Mouse (Mus musculus): ENCODE data around the gene Rsu1. TPM values are rescaled to one million over a fixed set of nuclear protein-coding genes. Genes with fewer than 3 reads are reported as not detected.
A peak's percentile ranks its signal among the peaks of the same experiment; 100 is the strongest.

Gene Rsu1
- polyA plus RNA-seq, 1 experiment = 61.1 TPM

DNA sequence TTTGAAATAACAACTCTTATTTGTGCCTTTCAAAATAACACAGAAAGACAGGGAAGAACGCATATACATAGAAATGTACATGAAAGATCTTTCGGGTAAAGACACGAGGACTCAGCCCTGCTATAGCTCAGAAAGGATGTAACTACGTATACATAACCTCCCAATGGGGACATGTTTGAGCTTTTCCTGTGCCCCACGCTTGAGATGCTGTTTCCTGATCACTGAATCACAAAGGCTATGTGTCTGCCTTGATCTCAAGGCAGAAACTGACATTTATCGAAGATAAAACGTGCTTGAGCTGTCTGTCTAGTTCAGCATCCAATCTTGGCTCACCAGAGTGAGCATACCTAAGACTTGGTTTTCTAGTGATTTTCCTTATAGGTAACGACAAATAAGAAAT lies 138.8 kb downstream of the Rsu1 start:
- no peaks in the 10 kb centered on the region for H3K27me3 ChIP-seq (replicated peaks; ENCODE audit: control insufficient read depth, insufficient read depth, low read length)
- H3K36me3 ChIP-seq (ENCODE audit: control insufficient read depth, insufficient read depth, low read length) = no peaks in the 10 kb centered on the region
- no peaks in the 10 kb centered on the region for H3K4me1 ChIP-seq (ENCODE audit: control insufficient read depth, insufficient read depth, low read length)
- H3K4me3 ChIP-seq (ENCODE audit: insufficient read depth, low read depth, low read length) = no peak overlapping the region
- 85% methylated on average over 8 of the region's 8 CpGs for WGBS
- TF ChIP-seq CTCF (conservative IDR thresholded peaks at IDR 0.05; ENCODE audit: insufficient read depth, insufficient read length, low read depth, low read length) (no peak), POLR2A (IDR thresholded peaks at IDR 0.05; ENCODE audit: low read depth, low read length) (no peak)
- no peak for DNase-seq
- no peak overlapping the region for H3K27ac ChIP-seq (ENCODE audit: insufficient read depth, low read depth, low read length)

GRCm38 (mm10) chr2:13129859-13130258 lies 141.4 kb downstream of the Rsu1 start:
- no peak for DNase-seq
- no peak overlapping the region for H3K4me3 ChIP-seq (ENCODE audit: insufficient read depth, low read depth, low read length)
- no peaks in the 10 kb centered on the region for H3K27me3 ChIP-seq (replicated peaks; ENCODE audit: control insufficient read depth, insufficient read depth, low read length)
- no peak overlapping the region for H3K27ac ChIP-seq (ENCODE audit: insufficient read depth, low read depth, low read length)
- 74% methylated on average over 10 of the region's 10 CpGs for WGBS
- no peaks in the 10 kb centered on the region for H3K4me1 ChIP-seq (ENCODE audit: control insufficient read depth, insufficient read depth, low read length)
- H3K36me3 ChIP-seq (ENCODE audit: control insufficient read depth, insufficient read depth, low read length) = no peaks in the 10 kb centered on the region
- TF ChIP-seq CTCF (conservative IDR thresholded peaks at IDR 0.05; ENCODE audit: insufficient read depth, insufficient read length, low read depth, low read length) = no peak
- no peak for TF ChIP-seq POLR2A (IDR thresholded peaks at IDR 0.05; ENCODE audit: low read depth, low read length)

- DNase-seq = no peak
- no peaks in the 10 kb centered on the region for H3K27me3 ChIP-seq (replicated peaks; ENCODE audit: control insufficient read depth, insufficient read depth, low read length)
- WGBS = 44% methylated on average over 10 of the region's 10 CpGs
- TF ChIP-seq POLR2A (IDR thresholded peaks at IDR 0.05; ENCODE audit: low read depth, low read length) = no peak
- no peak for TF ChIP-seq CTCF (conservative IDR thresholded peaks at IDR 0.05; ENCODE audit: insufficient read depth, insufficient read length, low read depth, low read length)
- no peaks in the 10 kb centered on the region for H3K36me3 ChIP-seq (ENCODE audit: control insufficient read depth, insufficient read depth, low read length)
- H3K27ac ChIP-seq (ENCODE audit: insufficient read depth, low read depth, low read length) = no peak overlapping the region
- H3K4me3 ChIP-seq (ENCODE audit: insufficient read depth, low read depth, low read length) = no peak overlapping the region
- H3K4me1 ChIP-seq (ENCODE audit: control insufficient read depth, insufficient read depth, low read length) = no peaks in the 10 kb centered on the region
Measured at GRCm38 (mm10) chr2:13129337-13129736, 141.9 kb downstream of the Rsu1 start.

DNA sequence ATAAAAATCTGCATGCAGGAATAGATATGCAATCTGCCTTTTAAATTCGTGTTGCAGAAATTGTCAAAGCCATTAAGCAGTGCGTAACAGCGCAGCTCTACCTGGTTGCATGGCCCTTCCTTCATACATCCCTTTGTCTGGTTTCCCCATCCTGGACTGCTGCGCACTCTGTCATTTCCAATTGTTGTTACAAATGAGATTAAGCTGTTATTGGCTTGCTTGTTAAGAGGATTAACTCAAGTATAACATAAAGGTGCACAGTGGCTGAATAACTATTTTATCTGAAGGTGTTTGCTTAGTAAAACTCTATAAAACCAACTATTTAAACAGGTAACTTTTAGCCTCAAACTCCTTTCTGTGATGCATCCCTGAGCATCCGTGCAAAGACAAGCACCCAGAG lies 150.8 kb downstream of the Rsu1 start:
- Histone ChIP-seq H3K4me1 (ENCODE audit: control insufficient read depth, insufficient read depth, low read length) (no peaks in the 10 kb centered on the region), H3K27ac (ENCODE audit: insufficient read depth, low read depth, low read length) (no peak overlapping the region), H3K27me3 (replicated peaks; ENCODE audit: control insufficient read depth, insufficient read depth, low read length) (no peaks in the 10 kb centered on the region), H3K36me3 (ENCODE audit: control insufficient read depth, insufficient read depth, low read length) (no peaks in the 10 kb centered on the region), H3K4me3 (ENCODE audit: insufficient read depth, low read depth, low read length) (no peak overlapping the region)
- no peak for TF ChIP-seq CTCF (conservative IDR thresholded peaks at IDR 0.05; ENCODE audit: insufficient read depth, insufficient read length, low read depth, low read length)
- no peak for TF ChIP-seq POLR2A (IDR thresholded peaks at IDR 0.05; ENCODE audit: low read depth, low read length)
- no peak for DNase-seq
- 87% methylated on average over 5 of the region's 5 CpGs for WGBS

DNA sequence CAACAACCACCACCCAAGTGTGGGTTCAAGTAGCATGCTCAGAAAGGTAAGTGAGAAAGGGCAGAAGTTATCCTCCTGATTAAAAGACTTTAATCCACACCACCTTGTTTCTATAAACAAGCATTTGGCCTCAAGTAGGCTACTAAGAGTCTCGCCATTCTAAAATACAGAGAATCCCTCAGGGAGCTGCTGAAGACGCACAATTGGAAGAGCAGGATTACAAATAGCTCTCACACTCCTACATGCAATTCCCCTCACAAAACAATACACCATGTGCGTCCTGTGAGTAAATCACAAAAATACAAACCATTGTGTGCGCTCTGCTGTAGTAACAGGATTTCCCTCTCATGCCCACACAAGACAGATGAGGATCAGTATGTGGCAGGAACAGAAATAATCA lies 153.3 kb downstream of the Rsu1 start:
- DNase-seq = no peak
- no peak for TF ChIP-seq CTCF (conservative IDR thresholded peaks at IDR 0.05; ENCODE audit: insufficient read depth, insufficient read length, low read depth, low read length)
- no peak for TF ChIP-seq POLR2A (IDR thresholded peaks at IDR 0.05; ENCODE audit: low read depth, low read length)
- H3K27me3 ChIP-seq (replicated peaks; ENCODE audit: control insufficient read depth, insufficient read depth, low read length) = no peaks in the 10 kb centered on the region
- WGBS = 83% methylated on average over 4 of the region's 4 CpGs
- no peaks in the 10 kb centered on the region for H3K36me3 ChIP-seq (ENCODE audit: control insufficient read depth, insufficient read depth, low read length)
- H3K4me1 ChIP-seq (ENCODE audit: control insufficient read depth, insufficient read depth, low read length) = no peaks in the 10 kb centered on the region
- H3K4me3 ChIP-seq (ENCODE audit: insufficient read depth, low read depth, low read length) = no peak overlapping the region
- no peak overlapping the region for H3K27ac ChIP-seq (ENCODE audit: insufficient read depth, low read depth, low read length)

GRCm38 (mm10) chr2:13106531-13106930 lies 164.7 kb downstream of the Rsu1 start:
- WGBS = 22% methylated on average over 4 of the region's 4 CpGs
- Histone ChIP-seq H3K4me1 (ENCODE audit: control insufficient read depth, insufficient read depth, low read length) (0 out of 2 replicates have a peak, but pooled peaks cover 4% of the 10 kb centered on the region), H3K36me3 (ENCODE audit: control insufficient read depth, insufficient read depth, low read length) (no peaks in the 10 kb centered on the region), H3K27me3 (replicated peaks; ENCODE audit: control insufficient read depth, insufficient read depth, low read length) (no peaks in the 10 kb centered on the region), H3K4me3 (ENCODE audit: insufficient read depth, low read depth, low read length) (no peak overlapping the region), H3K27ac (ENCODE audit: insufficient read depth, low read depth, low read length) (no peak overlapping the region)
- TF ChIP-seq CTCF (conservative IDR thresholded peaks at IDR 0.05; ENCODE audit: insufficient read depth, insufficient read length, low read depth, low read length) = no peak
- TF ChIP-seq POLR2A (IDR thresholded peaks at IDR 0.05; ENCODE audit: low read depth, low read length) = no peak
- DNase-seq = peak; percentile 23

GRCm38 (mm10) chr2:13104388-13104787 lies 166.8 kb downstream of the Rsu1 start:
- Histone ChIP-seq H3K27me3 (replicated peaks; ENCODE audit: control insufficient read depth, insufficient read depth, low read length) (no peaks in the 10 kb centered on the region), H3K27ac (ENCODE audit: insufficient read depth, low read depth, low read length) (no peak overlapping the region), H3K4me1 (ENCODE audit: control insufficient read depth, insufficient read depth, low read length) (0 out of 2 replicates have a peak, but pooled peaks cover 4% of the 10 kb centered on the region), H3K4me3 (ENCODE audit: insufficient read depth, low read depth, low read length) (no peak overlapping the region), H3K36me3 (ENCODE audit: control insufficient read depth, insufficient read depth, low read length) (no peaks in the 10 kb centered on the region)
- 17% methylated on average over 2 of the region's 2 CpGs for WGBS
- TF ChIP-seq POLR2A (IDR thresholded peaks at IDR 0.05; ENCODE audit: low read depth, low read length) (no peak), CTCF (conservative IDR thresholded peaks at IDR 0.05; ENCODE audit: insufficient read depth, insufficient read length, low read depth, low read length) (no peak)
- peak; percentile 5 for DNase-seq
